Mouse (Mus musculus) heart, embryonic 10.5 days (tissue): ENCODE measurements around the gene Gin1. TPM values are rescaled to one million over a fixed set of nuclear protein-coding genes. Genes with fewer than 3 reads are reported as not detected.

ENCODE experiments used
- DNase-seq: peaks from one replicate; pipeline ENCODE4 v3.0.0-alpha.2; 2017; ENCODE audit warnings: low spot score
- H3K27ac ChIP-seq: fragments of 300-500 bp; sonication (generic); 2 replicates; pipeline ENCODE4 v1.5.1; 2016; ENCODE audit warnings: mild to moderate bottlenecking
- H3K27me3 ChIP-seq: fragments of 300-500 bp; sonication (generic); 2 replicates; pipeline ENCODE4 v1.6.1; 2016; ENCODE audit warnings: mild to moderate bottlenecking; ENCODE audit not compliant: poor library complexity, insufficient read depth, severe bottlenecking
- H3K36me3 ChIP-seq: fragments of 300-500 bp; sonication (generic); 2 replicates; pipeline ENCODE4 v1.6.1; 2016; ENCODE audit warnings: mild to moderate bottlenecking, moderate library complexity
- H3K4me1 ChIP-seq: fragments of 300-500 bp; sonication (generic); 2 replicates; pipeline ENCODE4 v1.6.1; 2016; ENCODE audit warnings: mild to moderate bottlenecking
- H3K4me3 ChIP-seq: fragments of 300-500 bp; sonication (generic); 2 replicates; pipeline ENCODE4 v1.5.1; 2016; ENCODE audit warnings: mild to moderate bottlenecking, moderate library complexity
- H3K9me3 ChIP-seq: fragments of 300-500 bp; sonication (generic); 2 replicates; pipeline ENCODE4 v1.6.1; 2016; ENCODE audit warnings: mild to moderate bottlenecking, moderate library complexity
- WGBS: fragments of 180-500 bp; shearing (Covaris S2); methylation state at CpG from one replicate; pipeline ENCODE4 v1.1.7; 2016; 5-methylcytosine and 5-hydroxymethylcytosine counted together
- polyA plus RNA-seq: library from polyadenylated mRNA; unstranded; fragments of >200 nt; fragmentation: Nextera tagmentation; extraction: Ambion mirVana; gene quantifications from 2 replicates; pipeline ENCODE4 v1.2.1, GENCODE M21; 2016

Gene Gin1
- polyA plus RNA-seq, 1 experiment from 2014 or later, result 15.6 TPM

GRCm38 (mm10) chr1:97768089-97768488 lies 1.9 kb upstream of the Gin1 start:
- H3K4me3 ChIP-seq, result peak overlapping the region; percentile 95
- no peaks in the 10 kb centered on the region for H3K9me3 ChIP-seq
- peaks cover 3% of the 10 kb centered on the region; the same call in 1 of the 2 replicates for H3K4me1 ChIP-seq
- H3K27ac ChIP-seq, result no peak overlapping the region
- WGBS, result 83% methylated on average over 2 of the region's 2 CpGs
- H3K27me3 ChIP-seq, result no peaks in the 10 kb centered on the region
- no peak for DNase-seq
- H3K36me3 ChIP-seq, result no peaks in the 10 kb centered on the region

- Histone ChIP-seq H3K27me3 (no peaks in the 10 kb centered on the region), H3K36me3 (no peaks in the 10 kb centered on the region), H3K27ac (peak overlapping the region; percentile 94), H3K4me1 (peaks cover 3% of the 10 kb centered on the region; the same call in 1 of the 2 replicates), H3K4me3 (peak overlapping the region; percentile 95), H3K9me3 (no peaks in the 10 kb centered on the region)
- DNase-seq, result no peak
- WGBS, result 14% methylated on average over 7 of the region's 7 CpGs
Measured at GRCm38 (mm10) chr1:97768906-97769293, 1.1 kb upstream of the Gin1 start.

GRCm38 (mm10) chr1:97769294-97769903 lies 573 bp upstream of the Gin1 start:
- H3K27me3 ChIP-seq, result no peaks in the 10 kb centered on the region

GRCm38 (mm10) chr1:97771118-97771517 lies 1.1 kb downstream of the Gin1 start:
- H3K4me1 ChIP-seq, result peaks cover 3% of the 10 kb centered on the region; the same call in 1 of the 2 replicates
- WGBS, result 70% methylated on average over 7 of the region's 7 CpGs
- no peaks in the 10 kb centered on the region for H3K36me3 ChIP-seq
- H3K27ac ChIP-seq, result no peak overlapping the region
- peak overlapping the region; percentile 95 for H3K4me3 ChIP-seq
- no peaks in the 10 kb centered on the region for H3K9me3 ChIP-seq
- no peak for DNase-seq
- H3K27me3 ChIP-seq, result no peaks in the 10 kb centered on the region

More at GRCm38 (mm10) chr1:97769294-97769903, 573 bp upstream of the Gin1 start:
- Histone ChIP-seq H3K9me3 (no peaks in the 10 kb centered on the region), H3K4me1 (peaks cover 3% of the 10 kb centered on the region; the same call in 1 of the 2 replicates), H3K27ac (peak overlapping the region; percentile 94), H3K36me3 (no peaks in the 10 kb centered on the region), H3K4me3 (peak overlapping the region; percentile 95)
- under 1% methylated on average over 40 of the region's 40 CpGs for WGBS
- DNase-seq, result peak; percentile 76

- no peaks in the 10 kb centered on the region for H3K36me3 ChIP-seq
- no peak for DNase-seq
- 92% methylated on average over 5 of the region's 5 CpGs for WGBS
- no peaks in the 10 kb centered on the region for H3K9me3 ChIP-seq
- no peak overlapping the region for H3K4me3 ChIP-seq
- H3K27ac ChIP-seq, result no peak overlapping the region
- no peaks in the 10 kb centered on the region for H3K27me3 ChIP-seq
- H3K4me1 ChIP-seq, result peaks cover 3% of the 10 kb centered on the region; the same call in 1 of the 2 replicates
Measured at GRCm38 (mm10) chr1:97771727-97772126, 1.8 kb downstream of the Gin1 start.

GRCm38 (mm10) chr1:97773362-97773761 lies 3.4 kb downstream of the Gin1 start:
- Histone ChIP-seq H3K27ac (no peak overlapping the region), H3K36me3 (peaks cover 7% of the 10 kb centered on the region; the same call in 1 of the 2 replicates), H3K4me1 (peaks cover 3% of the 10 kb centered on the region; the same call in 1 of the 2 replicates), H3K27me3 (no peaks in the 10 kb centered on the region), H3K4me3 (no peak overlapping the region), H3K9me3 (no peaks in the 10 kb centered on the region)
- no peak for DNase-seq
- 90% methylated on average over 6 of the region's 6 CpGs for WGBS

- 98% methylated on average over 2 of the region's 2 CpGs for WGBS
- Histone ChIP-seq H3K36me3 (peaks cover 8% of the 10 kb centered on the region; the same call in 1 of the 2 replicates), H3K9me3 (no peaks in the 10 kb centered on the region), H3K4me1 (peaks cover 3% of the 10 kb centered on the region; the same call in 1 of the 2 replicates), H3K27me3 (no peaks in the 10 kb centered on the region), H3K4me3 (no peak overlapping the region), H3K27ac (no peak overlapping the region)
- DNase-seq, result no peak
Measured at GRCm38 (mm10) chr1:97773973-97774372, 4.0 kb downstream of the Gin1 start.

- 96% methylated on average over 7 of the region's 7 CpGs for WGBS
- no peaks in the 10 kb centered on the region for H3K9me3 ChIP-seq
- H3K4me1 ChIP-seq, result no peaks in the 10 kb centered on the region
- DNase-seq, result no peak
- H3K4me3 ChIP-seq, result no peak overlapping the region
- peaks cover 8% of the 10 kb centered on the region; the same call in 1 of the 2 replicates for H3K36me3 ChIP-seq
- H3K27ac ChIP-seq, result no peak overlapping the region
- no peaks in the 10 kb centered on the region for H3K27me3 ChIP-seq
Measured at GRCm38 (mm10) chr1:97781674-97782073, 11.7 kb downstream of the Gin1 start.

- H3K9me3 ChIP-seq, result no peaks in the 10 kb centered on the region
- WGBS, result 80% methylated on average over 7 of the region's 7 CpGs
- H3K36me3 ChIP-seq, result no peaks in the 10 kb centered on the region
- no peak overlapping the region for H3K4me3 ChIP-seq
- no peaks in the 10 kb centered on the region for H3K27me3 ChIP-seq
- H3K4me1 ChIP-seq, result no peaks in the 10 kb centered on the region
- no peak overlapping the region for H3K27ac ChIP-seq
- no peak for DNase-seq
Measured at GRCm38 (mm10) chr1:97784928-97785327, 15.0 kb downstream of the Gin1 start.

GRCm38 (mm10) chr1:97785685-97786393 lies 15.9 kb downstream of the Gin1 start:
- no peaks in the 10 kb centered on the region for H3K4me1 ChIP-seq
- no peaks in the 10 kb centered on the region for H3K36me3 ChIP-seq
- no peaks in the 10 kb centered on the region for H3K9me3 ChIP-seq
- DNase-seq, result no peak
- no peaks in the 10 kb centered on the region for H3K27me3 ChIP-seq
- no peak overlapping the region for H3K4me3 ChIP-seq
- 86% methylated on average over 11 of the region's 11 CpGs for WGBS
- no peak overlapping the region for H3K27ac ChIP-seq

- no peaks in the 10 kb centered on the region for H3K36me3 ChIP-seq
- H3K27me3 ChIP-seq, result no peaks in the 10 kb centered on the region
- no peaks in the 10 kb centered on the region for H3K4me1 ChIP-seq
- WGBS, result 52% methylated on average over 3 of the region's 3 CpGs
- no peak overlapping the region for H3K27ac ChIP-seq
- DNase-seq, result no peak
- no peak overlapping the region for H3K4me3 ChIP-seq
- no peaks in the 10 kb centered on the region for H3K9me3 ChIP-seq
Measured at GRCm38 (mm10) chr1:97787674-97788073, 17.7 kb downstream of the Gin1 start.

GRCm38 (mm10) chr1:97788490-97788889 lies 18.5 kb downstream of the Gin1 start:
- H3K4me3 ChIP-seq, result no peak overlapping the region
- 75% methylated on average over 2 of the region's 2 CpGs for WGBS
- DNase-seq, result no peak
- no peak overlapping the region for H3K27ac ChIP-seq
- no peaks in the 10 kb centered on the region for H3K36me3 ChIP-seq
- no peaks in the 10 kb centered on the region for H3K9me3 ChIP-seq
- H3K27me3 ChIP-seq, result no peaks in the 10 kb centered on the region
- no peaks in the 10 kb centered on the region for H3K4me1 ChIP-seq

GRCm38 (mm10) chr1:97794110-97794509 lies 24.1 kb downstream of the Gin1 start:
- no peaks in the 10 kb centered on the region for H3K9me3 ChIP-seq
- no peak overlapping the region for H3K27ac ChIP-seq
- H3K4me3 ChIP-seq, result no peak overlapping the region
- no peaks in the 10 kb centered on the region for H3K36me3 ChIP-seq
- no peak for DNase-seq
- WGBS, result 78% methylated on average over 3 of the region's 3 CpGs
- no peaks in the 10 kb centered on the region for H3K4me1 ChIP-seq
- H3K27me3 ChIP-seq, result no peaks in the 10 kb centered on the region
